Comparison of ENCODE assay signal across 8 mouse cellular contexts in genomic region chr11:58947798-58948528, GRCm38 (mm10). TPM values are rescaled to one million over a fixed set of nuclear protein-coding genes. Genes with fewer than 3 reads are reported as not detected.
DNase-seq lines count a peak whose midpoint lies in the region; ATAC-seq and TF ChIP-seq lines count a peak whose summit lies in the region.

No protein-coding gene starts in this region.

- no peaks in the 10 kb centered on the region for H3K36me3 ChIP-seq in kidney, postnatal 0 days (ENCODE audit: insufficient read depth, low read length)
- no peaks in the 10 kb centered on the region for H3K36me3 ChIP-seq in forebrain, embryonic 10.5 days (replicated peaks)
- no peaks in the 10 kb centered on the region for H3K36me3 ChIP-seq in midbrain, embryonic 15.5 days (replicated peaks)

- ATAC-seq in kidney, postnatal 0 days (replicated peaks; ENCODE audit: low FRiP score, low read depth): peak; percentile 48; the same call in 1 of the 2 replicates
- ATAC-seq in midbrain, embryonic 15.5 days (replicated peaks): peak; percentile 83

- DNase-seq in kidney, postnatal 0 days (ENCODE audit: low spot score): no peak
- no peak for DNase-seq in kidney, adult 8-10 months
- DNase-seq in brain, adult 2 months (ENCODE audit: low read depth, low spot score): peak; percentile 83
- DNase-seq in forebrain, embryonic 10.5 days (ENCODE audit: extremely low spot score, low spot score): no peak
- peak; percentile 63 to 76 for DNase-seq in left cerebral cortex, adult 2 months (ENCODE audit: extremely low spot score in 1 of 2, low spot score in 2 of 2)
- no peak for DNase-seq in adrenal gland, postnatal 4 days (ENCODE audit: low spot score in 2 of 2)
- no peak for DNase-seq in spleen, adult 12 weeks (ENCODE audit: low spot score)

- H3K27me3 ChIP-seq in kidney, postnatal 0 days (ENCODE audit: insufficient read depth, low read length): no peaks in the 10 kb centered on the region; the same call in 1 of the 2 replicates
- H3K27me3 ChIP-seq in forebrain, embryonic 10.5 days (ENCODE audit: poor library complexity, severe bottlenecking): peaks cover 56% of the 10 kb centered on the region
- no peaks in the 10 kb centered on the region for H3K27me3 ChIP-seq in midbrain, embryonic 15.5 days (replicated peaks)

- H3K27ac ChIP-seq in kidney, postnatal 0 days: peak overlapping the region; percentile 77
- peak overlapping the region; percentile 95 for H3K27ac ChIP-seq in forebrain, embryonic 10.5 days
- H3K27ac ChIP-seq in left cerebral cortex, adult 2 months: peak overlapping the region; percentile 89
- peak overlapping the region; percentile 97 for H3K27ac ChIP-seq in midbrain, embryonic 15.5 days

- H3K4me3 ChIP-seq in kidney, postnatal 0 days (replicated peaks; ENCODE audit: low read depth, low read length): peak overlapping the region; percentile 38
- H3K4me3 ChIP-seq in forebrain, embryonic 10.5 days: peak overlapping the region; percentile 64
- peak overlapping the region; percentile 67 for H3K4me3 ChIP-seq in left cerebral cortex, adult 2 months
- H3K4me3 ChIP-seq in midbrain, embryonic 15.5 days: peak overlapping the region; percentile 69

- no peak for TF ChIP-seq CTCF in kidney, postnatal 0 days (IDR thresholded peaks at IDR 0.05; ENCODE audit: low read depth)
- no peak for TF ChIP-seq CTCF in left cerebral cortex, adult 2 months (IDR thresholded peaks at IDR 0.05)

- no peaks in the 10 kb centered on the region for H3K9me3 ChIP-seq in kidney, postnatal 0 days (replicated peaks; ENCODE audit: low read length)
- no peaks in the 10 kb centered on the region for H3K9me3 ChIP-seq in forebrain, embryonic 10.5 days
- no peaks in the 10 kb centered on the region for H3K9me3 ChIP-seq in midbrain, embryonic 15.5 days

- intact Hi-C loops in left cerebral cortex, adult 2 months (cut with DNase I): no loop called here

- 0 out of 2 replicates have a peak, but pooled peaks cover 3% of the 10 kb centered on the region for H3K4me1 ChIP-seq in kidney, postnatal 0 days (replicated peaks; ENCODE audit: insufficient read depth, low read length)
- H3K4me1 ChIP-seq in forebrain, embryonic 10.5 days: peaks cover 41% of the 10 kb centered on the region
- H3K4me1 ChIP-seq in midbrain, embryonic 15.5 days: peaks cover 30% of the 10 kb centered on the region

- peak overlapping the region; percentile 63 for H3K4me2 ChIP-seq in kidney, postnatal 0 days (ENCODE audit: low read length)
- peak overlapping the region; percentile 63 for H3K4me2 ChIP-seq in midbrain, embryonic 15.5 days

- H3K9ac ChIP-seq in kidney, postnatal 0 days (ENCODE audit: low read depth, low read length): 0 out of 2 replicates have a peak overlapping the region, but pooled peaks have one; percentile 37
- H3K9ac ChIP-seq in midbrain, embryonic 15.5 days: peak overlapping the region; percentile 54

- WGBS in kidney, postnatal 0 days: 14% methylated on average over 23 of the region's 23 CpGs
- 21% methylated on average over 23 of the region's 23 CpGs for WGBS in forebrain, embryonic 10.5 days
- WGBS in midbrain, embryonic 15.5 days: 7% methylated on average over 23 of the region's 23 CpGs

RNA-seq across cellular contexts. Expression of gene Hist3h2ba, which starts 0.8 kb away (rescaled TPM):
- 43.9 and 45.8 TPM in 2 replicates for polyA plus RNA-seq in kidney, postnatal 0 days (2015; fragmentation: Nextera tagmentation; extraction: Ambion mirVana)
- 22.7 and 36.5 TPM in 2 replicates for polyA plus RNA-seq in forebrain, embryonic 10.5 days (2016; fragmentation: Nextera tagmentation; extraction: Ambion mirVana)
- total RNA-seq in left cerebral cortex, adult 2 months (2021): 10 to 100 TPM; 88.5 to 98.9 TPM
- 311 and 338 TPM in 2 replicates for polyA plus RNA-seq in midbrain, embryonic 15.5 days (2015; fragmentation: Nextera tagmentation; extraction: Ambion mirVana)
- total RNA-seq in adrenal gland, postnatal 4 days (2021): 10 to 100 TPM; 58.4 to 77.5 TPM

RNA-seq across cellular contexts. Expression of gene Hist3h2a, which starts 6.5 kb away (rescaled TPM):
- polyA plus RNA-seq in kidney, postnatal 0 days (2015; fragmentation: Nextera tagmentation; extraction: Ambion mirVana): 40.9 and 41.2 TPM in 2 replicates
- 15.1 and 19.4 TPM in 2 replicates for polyA plus RNA-seq in forebrain, embryonic 10.5 days (2016; fragmentation: Nextera tagmentation; extraction: Ambion mirVana)
- 10 to 100 TPM; 55.5 to 59.1 TPM for total RNA-seq in left cerebral cortex, adult 2 months (2021)
- 119 and 121 TPM in 2 replicates for polyA plus RNA-seq in midbrain, embryonic 15.5 days (2015; fragmentation: Nextera tagmentation; extraction: Ambion mirVana)
- 10 to 100 TPM; 47.6 to 64.4 TPM for total RNA-seq in adrenal gland, postnatal 4 days (2021)

RNA-seq across cellular contexts. Expression of gene Trim17, which starts 6.5 kb away (rescaled TPM):
- polyA plus RNA-seq in kidney, postnatal 0 days (2015; fragmentation: Nextera tagmentation; extraction: Ambion mirVana): 0.32 and 0.37 TPM in 2 replicates
- 0.19 and 0.31 TPM in 2 replicates for polyA plus RNA-seq in forebrain, embryonic 10.5 days (2016; fragmentation: Nextera tagmentation; extraction: Ambion mirVana)
- 1 to 10 TPM; 4.8 to 4.9 TPM for total RNA-seq in left cerebral cortex, adult 2 months (2021)
- polyA plus RNA-seq in midbrain, embryonic 15.5 days (2015; fragmentation: Nextera tagmentation; extraction: Ambion mirVana): 1.5 and 2.0 TPM in 2 replicates
- total RNA-seq in adrenal gland, postnatal 4 days (2021): under 1 TPM; 0.08 to 0.36 TPM

RNA-seq across cellular contexts. Expression of gene Rnf187, which starts 9.2 kb away (rescaled TPM):
- polyA plus RNA-seq in kidney, postnatal 0 days (2015; fragmentation: Nextera tagmentation; extraction: Ambion mirVana): 238 and 249 TPM in 2 replicates
- 265 and 273 TPM in 2 replicates for polyA plus RNA-seq in forebrain, embryonic 10.5 days (2016; fragmentation: Nextera tagmentation; extraction: Ambion mirVana)
- total RNA-seq in left cerebral cortex, adult 2 months (2021): 100 to 1,000 TPM; 445 to 469 TPM
- 626 and 662 TPM in 2 replicates for polyA plus RNA-seq in midbrain, embryonic 15.5 days (2015; fragmentation: Nextera tagmentation; extraction: Ambion mirVana)
- total RNA-seq in adrenal gland, postnatal 4 days (2021): 100 to 1,000 TPM; 171 to 181 TPM

RNA-seq across cellular contexts. Expression of gene Trim11, which starts 29.9 kb away (rescaled TPM):
- polyA plus RNA-seq in kidney, postnatal 0 days (2015; fragmentation: Nextera tagmentation; extraction: Ambion mirVana): 16.3 and 16.7 TPM in 2 replicates
- polyA plus RNA-seq in forebrain, embryonic 10.5 days (2016; fragmentation: Nextera tagmentation; extraction: Ambion mirVana): 18.5 and 19.6 TPM in 2 replicates
- 10 to 100 TPM; 25.6 to 26.1 TPM for total RNA-seq in left cerebral cortex, adult 2 months (2021)
- 22.1 and 24.1 TPM in 2 replicates for polyA plus RNA-seq in midbrain, embryonic 15.5 days (2015; fragmentation: Nextera tagmentation; extraction: Ambion mirVana)
- 10 to 100 TPM; 34.1 to 34.8 TPM for total RNA-seq in adrenal gland, postnatal 4 days (2021)

Comparison
In these comparisons a context has a peak if more than half of its experiments do, and no peak if none do; other contexts are left out.
1. DNase-seq: peak in brain, adult 2 months (single experiment) and left cerebral cortex, adult 2 months (2 of 2); none in kidney, postnatal 0 days (single experiment), kidney, adult 8-10 months (0 of 2), forebrain, embryonic 10.5 days (single experiment), adrenal gland, postnatal 4 days (0 of 2) and spleen, adult 12 weeks (single experiment).
2. Peak in every context shown above with its lines, with median percentiles within 50 percentile points of each other: H3K27ac ChIP-seq and H3K4me3 ChIP-seq.